Mouse (Mus musculus): ENCODE data around the gene Lax1.

The Lax1 gene

GRCm38 (mm10) chr1:133632168-133632567, 57.7 kb downstream of the Lax1 start:
- DNase-seq (ENCODE audit: low spot score) = no peak

Measured in testis, postnatal 14 days (tissue).